Mouse (Mus musculus) cerebellum, postnatal 14 days (tissue): ENCODE measurements around the gene Gm8882.
"Not testable (repeated sequence)": the region's sequence is repeated elsewhere in the genome, so short reads cannot be mapped to it uniquely, and the experiment has no call there.

ENCODE experiments used
- DNase-seq, 2 experiments: peaks; one replicate each; pipeline ENCODE4 v3.0.0; 2021; ENCODE audit warnings: mixed read lengths in 2 of 2

The Gm8882 gene

GRCm38 (mm10) chr6:132364034-132364433 lies at the start of gene Gm8882:
TSS of gene Gm8882 (minus strand) at chr6:132364134.
- not testable (repeated sequence) for DNase-seq

- not testable (repeated sequence) for DNase-seq
These were observed 49.3 kb downstream of the Gm8882 start, which contains the start of gene Prpmp5 for GRCm38 (mm10) chr6:132314657-132315056. TSS of gene Prpmp5 (minus strand) at chr6:132314757.
